Mouse (Mus musculus) kidney, embryonic 16.5 days (tissue): ENCODE results near the gene Coq10b. TPM values are rescaled to one million over a fixed set of nuclear protein-coding genes. Genes with fewer than 3 reads are reported as not detected.

Experiments
- ATAC-seq: fragments of 200-750 bp; cut with Nextera tagmentation; 2 replicates; pipeline ENCODE4 v1.8.0; 2017; ENCODE audit warnings: moderate TSS enrichment; ENCODE audit not compliant: low FRiP score, low TSS enrichment
- H3K27ac ChIP-seq: fragments of 300-500 bp; sonication (generic); 2 replicates; pipeline ENCODE4 v1.5.1; 2014; ENCODE audit warnings: low read length
- H3K27me3 ChIP-seq: fragments of 300-500 bp; sonication (generic); 2 replicates; pipeline ENCODE4 v1.6.1; 2014; ENCODE audit warnings: low read length, control low read depth, mixed read lengths; ENCODE audit not compliant: insufficient read depth
- H3K36me3 ChIP-seq: fragments of 300-500 bp; sonication (generic); 2 replicates; pipeline ENCODE4 v1.6.1; 2014; ENCODE audit warnings: low read length, control low read depth, mixed read lengths; ENCODE audit not compliant: insufficient read depth
- H3K4me1 ChIP-seq: fragments of 300-500 bp; sonication (generic); 2 replicates; pipeline ENCODE4 v1.6.1; 2014; ENCODE audit warnings: low read length, control low read depth, mixed read lengths; ENCODE audit not compliant: insufficient read depth
- H3K4me2 ChIP-seq: fragments of 300-500 bp; sonication (generic); replicated peaks from 2 replicates; pipeline ENCODE4 v1.6.1; 2014; ENCODE audit warnings: low read depth, low read length
- H3K4me3 ChIP-seq: fragments of 300-500 bp; sonication (generic); 2 replicates; pipeline ENCODE4 v1.5.1; 2014; ENCODE audit warnings: mild to moderate bottlenecking, low read length
- H3K9ac ChIP-seq: fragments of 300-500 bp; sonication (generic); replicated peaks from 2 replicates; pipeline ENCODE4 v1.6.1; 2014; ENCODE audit warnings: low read length
- H3K9me3 ChIP-seq: fragments of 300-500 bp; sonication (generic); 2 replicates; pipeline ENCODE4 v1.6.1; 2016; ENCODE audit warnings: low read length, control low read depth
- WGBS: fragments of 180-500 bp; shearing (Covaris S2); extraction: QIAGEN DNeasy Blood & Tissue Kit; methylation state at CpG from one replicate; pipeline ENCODE4 v1.1.7; 2014; 5-methylcytosine and 5-hydroxymethylcytosine counted together
- polyA plus RNA-seq: library from polyadenylated mRNA; unstranded; fragments of >200 nt; fragmentation: Nextera tagmentation; extraction: Ambion mirVana; gene quantifications from 2 replicates; pipeline ENCODE4 v1.2.1, GENCODE M21; 2015

The Coq10b gene
- polyA plus RNA-seq, 1 experiment from 2014 or later: 16.5 TPM

DNA sequence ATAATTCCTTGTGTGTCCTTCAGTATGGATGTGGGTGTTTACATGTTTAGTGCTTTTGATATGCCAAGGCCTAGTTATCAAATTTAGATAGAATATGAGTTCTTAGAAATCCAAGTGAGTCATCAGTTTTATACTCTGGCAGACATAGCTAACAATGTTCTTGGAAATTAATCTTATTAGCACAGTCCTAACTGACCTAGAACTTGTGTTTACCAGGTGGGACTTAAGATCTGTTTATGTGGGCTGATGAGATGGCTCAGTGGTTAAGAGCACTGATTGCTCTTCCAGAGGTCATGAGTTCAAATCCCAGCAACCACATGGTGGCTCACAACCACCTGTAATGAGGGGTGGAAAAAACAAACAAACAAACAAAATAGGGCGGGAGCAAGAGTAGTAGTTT, 39.9 kb downstream of the Coq10b start:
- H3K27ac ChIP-seq: no peak overlapping the region
- peaks cover 8% of the 10 kb centered on the region for H3K36me3 ChIP-seq
- H3K9me3 ChIP-seq: no peaks in the 10 kb centered on the region
- no peaks in the 10 kb centered on the region for H3K27me3 ChIP-seq
- peaks cover 12% of the 10 kb centered on the region for H3K4me1 ChIP-seq
- no peak for ATAC-seq
- no peak overlapping the region for H3K9ac ChIP-seq
- WGBS: 77% methylated on average over 1 of the region's 1 CpGs
- H3K4me3 ChIP-seq: no peak overlapping the region
- no peak overlapping the region for H3K4me2 ChIP-seq

DNA sequence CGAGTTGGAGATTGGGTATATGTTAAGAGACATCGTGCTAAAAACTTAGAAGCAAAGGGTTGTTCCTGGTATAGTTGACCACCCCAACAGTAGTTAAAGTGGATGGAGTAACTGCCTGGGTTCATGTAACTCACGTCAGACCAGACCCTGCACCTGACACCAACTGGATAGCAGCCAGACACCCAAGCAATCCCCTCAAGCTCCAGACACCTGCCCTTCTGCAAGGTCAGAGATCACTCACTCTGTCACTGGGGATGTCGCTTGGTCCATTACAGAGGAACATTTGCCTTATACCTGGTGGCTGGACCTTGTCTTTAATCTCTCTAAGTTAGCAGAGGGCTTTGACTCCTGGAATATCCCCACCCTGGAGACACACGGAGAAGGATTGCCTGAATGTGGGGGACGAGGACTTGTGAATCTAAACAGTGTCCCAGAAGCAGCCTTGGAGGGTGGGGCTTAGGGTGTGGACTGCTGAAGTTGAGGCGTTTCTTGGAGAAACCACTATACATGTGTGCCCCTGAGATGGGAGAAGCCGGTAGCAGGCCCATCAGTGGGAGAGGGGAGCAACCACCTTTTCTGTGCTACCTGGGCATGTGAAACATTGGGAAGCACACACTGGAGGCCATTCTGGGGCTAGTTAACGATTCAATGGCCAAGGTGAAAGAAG, 54.5 kb downstream of the Coq10b start:
- WGBS: 86% methylated on average over 9 of the region's 9 CpGs
- Histone ChIP-seq H3K36me3 (no peaks in the 10 kb centered on the region), H3K27ac (no peak overlapping the region), H3K4me1 (no peaks in the 10 kb centered on the region), H3K4me3 (no peak overlapping the region), H3K9me3 (peaks cover 3% of the 10 kb centered on the region; the same call in 1 of the 2 replicates), H3K9ac (no peak overlapping the region), H3K4me2 (no peak overlapping the region), H3K27me3 (no peaks in the 10 kb centered on the region)
- no peak for ATAC-seq

DNA sequence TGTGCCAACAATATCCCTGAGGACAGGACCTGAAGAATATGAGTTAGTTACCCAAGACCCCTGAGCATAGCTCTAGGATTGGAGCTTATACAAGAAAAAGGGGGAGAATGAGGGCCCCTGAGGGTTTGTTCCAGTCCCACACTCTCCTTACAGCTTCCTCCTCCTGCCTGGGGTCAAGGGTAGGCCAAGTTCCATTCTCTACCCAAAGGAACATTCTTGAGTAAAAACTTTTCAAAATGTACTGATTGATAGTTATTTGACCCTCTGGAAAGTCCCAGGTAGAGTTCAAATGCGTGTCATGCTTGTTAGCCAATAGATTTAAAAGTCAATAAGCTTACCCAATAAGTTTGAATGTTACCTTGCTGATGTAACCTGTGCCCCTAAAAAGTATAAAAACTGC, 55.1 kb downstream of the Coq10b start:
- Histone ChIP-seq H3K36me3 (no peaks in the 10 kb centered on the region), H3K4me3 (no peak overlapping the region), H3K4me2 (no peak overlapping the region), H3K9ac (no peak overlapping the region), H3K9me3 (peaks cover 3% of the 10 kb centered on the region; the same call in 1 of the 2 replicates), H3K4me1 (no peaks in the 10 kb centered on the region), H3K27ac (no peak overlapping the region), H3K27me3 (no peaks in the 10 kb centered on the region)
- WGBS: 79% methylated on average over 1 of the region's 1 CpGs
- no peak for ATAC-seq

DNA sequence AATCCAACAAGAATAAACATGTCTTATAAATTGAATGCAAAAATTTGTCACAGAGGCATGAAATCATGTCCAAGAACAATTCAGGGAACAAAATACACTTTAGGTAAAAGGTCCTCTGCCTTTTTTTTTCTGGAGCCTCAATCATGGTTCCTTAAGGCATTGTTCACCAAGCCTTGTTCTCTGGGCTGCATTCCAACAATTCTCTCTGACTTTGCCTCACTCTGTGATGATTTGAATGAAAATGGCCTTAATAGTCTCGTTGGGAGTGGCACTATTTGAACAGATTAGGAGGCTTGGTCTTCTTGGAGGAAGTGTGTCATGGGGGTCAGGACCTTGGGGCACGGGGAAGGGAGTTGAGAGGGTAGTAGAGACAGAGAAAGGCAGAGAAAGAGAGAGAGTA, 55.9 kb downstream of the Coq10b start:
- ATAC-seq: no peak
- Histone ChIP-seq H3K4me3 (no peak overlapping the region), H3K36me3 (no peaks in the 10 kb centered on the region)

DNA sequence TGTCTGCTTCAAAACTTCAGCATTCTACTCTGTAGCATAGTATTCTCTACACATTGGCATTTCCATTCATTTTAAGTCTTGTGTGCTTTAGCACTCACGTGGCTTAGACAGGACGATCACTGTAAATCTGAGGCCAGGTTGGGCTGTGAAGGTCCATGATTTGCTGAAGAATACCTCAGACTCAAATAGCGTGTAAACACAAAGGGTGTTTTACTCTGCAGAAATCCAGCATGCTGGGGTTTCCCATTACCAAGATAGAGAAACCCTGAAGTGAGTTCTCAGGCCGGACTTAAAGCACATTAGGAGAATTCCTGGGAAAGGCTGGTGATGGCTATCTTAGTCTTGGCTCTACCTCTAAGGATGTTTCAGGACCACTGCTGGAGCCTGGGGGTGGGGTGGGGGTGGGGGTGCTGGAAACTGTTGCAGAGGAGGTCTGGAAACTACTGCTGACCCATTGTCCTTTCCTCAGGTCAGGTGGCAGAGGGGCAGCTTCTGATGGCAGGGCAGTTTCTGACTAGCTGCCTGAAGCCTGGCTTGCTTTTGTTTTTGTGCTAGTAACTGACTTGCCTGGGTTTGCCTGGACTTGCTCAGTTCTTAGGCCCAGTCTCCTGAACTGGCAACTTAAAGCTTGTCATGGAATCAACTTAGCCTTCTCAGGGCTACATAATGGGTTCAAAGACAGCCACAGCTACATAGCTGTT, 56.6 kb downstream of the Coq10b start:
- H3K9ac ChIP-seq: no peak overlapping the region
- no peak overlapping the region for H3K27ac ChIP-seq
- no peak overlapping the region for H3K4me3 ChIP-seq
- no peaks in the 10 kb centered on the region for H3K36me3 ChIP-seq
- 83% methylated on average over 4 of the region's 4 CpGs for WGBS
- H3K27me3 ChIP-seq: no peaks in the 10 kb centered on the region
- peaks cover 3% of the 10 kb centered on the region; the same call in 1 of the 2 replicates for H3K9me3 ChIP-seq
- H3K4me2 ChIP-seq: no peak overlapping the region
- no peak for ATAC-seq
- H3K4me1 ChIP-seq: no peaks in the 10 kb centered on the region

More for the DNA sequence above, 55.9 kb downstream of the Coq10b start:
- H3K9ac ChIP-seq: no peak overlapping the region
- H3K27me3 ChIP-seq: no peaks in the 10 kb centered on the region
- no peak overlapping the region for H3K27ac ChIP-seq
- 56% methylated on average over 2 of the region's 2 CpGs for WGBS
- H3K4me1 ChIP-seq: no peaks in the 10 kb centered on the region
- H3K9me3 ChIP-seq: peaks cover 3% of the 10 kb centered on the region; the same call in 1 of the 2 replicates
- no peak overlapping the region for H3K4me2 ChIP-seq

Other genes starting within 250 kb of the Coq10b start
- 6.6 and 6.8 TPM in 2 replicates for gene Ankrd44, start 126.4 kb upstream of the Coq10b start, polyA plus RNA-seq
- 284 and 299 TPM in 2 replicates for gene Sf3b1, start 25.3 kb upstream of the Coq10b start, polyA plus RNA-seq
- 404 and 411 TPM in 2 replicates for gene Hspe1, start 35.4 kb downstream of the Coq10b start, polyA plus RNA-seq
- 480 and 498 TPM in 2 replicates for gene Hspd1, start 35.5 kb downstream of the Coq10b start, polyA plus RNA-seq
- gene Mob4, start 78.5 kb downstream of the Coq10b start, polyA plus RNA-seq: 134 and 139 TPM in 2 replicates
- 7.6 and 9.0 TPM in 2 replicates for gene Rftn2, start 174.0 kb downstream of the Coq10b start, polyA plus RNA-seq
- 2.2 and 2.6 TPM in 2 replicates for gene Mars2, start 184.4 kb downstream of the Coq10b start, polyA plus RNA-seq